Mouse (Mus musculus) lung, postnatal 0 days (tissue): ENCODE data around the gene Ociad2.

Experiments used
- CTCF ChIP-seq: IDR thresholded peaks from 2 replicates; pipeline ENCODE4 v1.5.1; 2016; ENCODE audit warnings: antibody characterized with exemption, mild to moderate bottlenecking
- EP300 ChIP-seq: IDR thresholded peaks from 2 replicates; pipeline ENCODE4 v1.6.1; 2016; ENCODE audit warnings: antibody characterized with exemption, mild to moderate bottlenecking, control low read depth

DNA sequence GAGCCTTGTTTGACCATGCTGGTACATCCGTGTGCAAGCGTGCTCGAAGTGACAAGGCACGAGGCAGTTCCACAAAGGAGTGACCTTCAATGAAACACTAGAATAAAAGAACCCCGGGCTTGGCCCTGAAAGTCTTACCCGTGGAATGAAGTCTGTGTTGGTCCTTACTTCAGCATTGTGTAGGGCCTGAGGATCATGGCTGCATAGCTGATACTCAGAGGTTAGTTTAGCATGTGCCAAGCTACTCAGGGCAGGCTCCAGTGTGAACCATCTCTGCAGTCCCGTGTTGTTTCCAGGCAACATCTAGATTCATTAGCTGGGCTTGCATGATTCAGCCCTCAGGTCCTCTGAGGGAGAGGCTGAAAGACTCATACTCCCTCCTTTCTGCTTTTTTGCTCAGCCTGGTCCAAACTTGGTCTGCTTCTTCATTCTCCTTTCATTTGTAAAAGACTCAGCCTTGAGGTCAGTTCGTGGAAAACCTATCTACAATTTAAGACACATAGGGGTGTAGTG, at the start of gene Ociad2:
- no peak for TF ChIP-seq CTCF
- no peak for TF ChIP-seq EP300
